Mouse (Mus musculus) right cerebral cortex, adult 18-20 months (tissue): ENCODE results near the gene Trex2.
"Not testable (repeated sequence)": the region's sequence is repeated elsewhere in the genome, so short reads cannot be mapped to it uniquely, and the experiment has no call there.

Experiments
- DNase-seq: peaks from one replicate; pipeline ENCODE4 v3.0.0; 2022; ENCODE audit warnings: mixed read lengths

Trex2 gene

DNA sequence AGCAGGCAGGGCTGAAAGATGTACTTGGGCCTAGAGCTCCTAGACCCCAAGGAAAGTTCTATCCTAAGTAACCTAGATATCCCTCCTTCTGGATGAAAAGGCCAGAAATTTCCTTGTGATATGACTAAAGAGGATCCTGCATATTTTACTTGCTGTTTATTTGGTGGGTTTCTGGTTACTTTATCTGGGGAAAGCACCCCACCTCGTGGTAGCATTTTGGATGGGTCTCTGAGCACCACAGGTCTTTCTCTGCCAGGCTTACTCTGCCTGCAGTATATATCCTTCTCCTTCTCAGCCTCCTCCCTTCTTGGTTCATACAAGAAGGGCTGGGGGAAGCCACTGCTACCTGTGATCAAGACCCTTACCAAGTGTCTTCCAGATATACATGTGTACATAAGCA is 22.4 kb downstream of the Trex2 start:
- no peak for DNase-seq

DNA sequence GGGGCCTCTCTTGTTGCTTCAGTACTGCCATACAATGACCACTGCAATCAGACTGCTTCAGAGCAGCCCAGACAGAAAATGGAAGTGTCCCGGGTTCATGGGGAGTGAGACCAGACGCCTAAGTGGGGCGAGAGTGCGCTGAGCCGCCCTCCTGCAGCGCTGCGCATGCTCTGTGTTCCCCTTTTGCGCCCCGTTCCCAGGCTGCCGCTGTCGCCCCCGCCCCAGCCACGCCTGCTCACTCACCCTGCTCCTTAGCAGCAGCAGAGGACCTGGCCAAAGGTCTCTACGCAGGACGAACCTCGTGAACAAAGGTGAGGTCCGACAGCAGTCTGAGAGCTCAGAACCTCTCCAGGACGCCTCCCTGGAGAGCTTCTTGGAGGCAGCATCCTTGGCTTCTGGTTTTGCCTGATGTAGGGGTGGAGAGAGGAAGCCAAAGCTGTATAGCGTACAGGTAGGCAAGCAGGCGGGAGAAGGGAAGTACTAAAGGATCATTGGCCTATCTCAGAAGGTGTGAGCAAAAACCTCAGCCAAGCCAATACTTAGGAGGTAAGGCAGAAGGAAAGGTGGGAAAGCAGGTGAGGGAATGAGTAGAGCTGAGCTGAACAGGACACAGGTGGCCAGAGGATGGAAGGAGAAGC is 24.1 kb downstream of the Trex2 start, which contains the start of gene Zfp92:
Gene Zfp92 (plus strand): TSS at position 217 of the 638 bp plus-strand sequence.
- peak; percentile 31 for DNase-seq

DNA sequence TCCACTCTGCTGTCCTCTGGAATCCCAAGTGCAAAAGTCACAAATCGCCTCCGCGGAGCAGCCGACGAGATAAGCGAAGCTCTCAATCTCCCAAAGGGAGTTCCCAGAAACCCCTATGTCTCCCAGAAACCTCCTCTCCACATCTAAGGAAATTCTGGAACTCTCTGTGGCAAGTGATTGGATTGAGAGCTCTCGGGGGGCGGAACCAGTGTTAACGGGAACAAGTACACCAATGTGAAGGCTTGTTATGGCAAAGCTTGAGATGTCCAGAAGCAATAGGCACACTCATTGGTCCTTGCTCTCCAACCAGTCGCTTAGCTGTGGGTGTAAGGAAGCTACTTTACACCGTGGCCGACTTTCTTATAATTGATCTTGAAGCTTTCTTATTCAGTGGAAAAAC is 33.5 kb downstream of the Trex2 start:
- DNase-seq = no peak

DNA sequence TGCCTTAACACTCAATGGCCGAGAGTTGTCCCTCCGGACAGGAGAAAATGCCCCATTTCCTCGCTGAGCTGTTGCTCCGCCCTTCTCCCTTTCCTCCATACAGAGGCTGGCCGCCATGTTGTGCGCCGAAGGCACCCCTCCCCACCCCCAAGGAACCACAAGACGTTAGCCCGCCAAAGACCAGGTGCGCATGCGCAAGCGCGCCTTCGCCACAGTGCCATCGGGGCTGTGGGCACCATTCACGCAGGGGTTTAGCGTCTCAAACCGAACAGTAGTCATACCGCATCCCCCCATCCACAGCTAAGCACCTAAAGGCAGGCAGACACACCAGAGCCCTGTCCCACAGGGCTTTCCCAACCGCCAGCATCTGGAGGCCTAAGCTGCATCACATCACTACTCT is 34.2 kb downstream of the Trex2 start:
- DNase-seq = no peak

DNA sequence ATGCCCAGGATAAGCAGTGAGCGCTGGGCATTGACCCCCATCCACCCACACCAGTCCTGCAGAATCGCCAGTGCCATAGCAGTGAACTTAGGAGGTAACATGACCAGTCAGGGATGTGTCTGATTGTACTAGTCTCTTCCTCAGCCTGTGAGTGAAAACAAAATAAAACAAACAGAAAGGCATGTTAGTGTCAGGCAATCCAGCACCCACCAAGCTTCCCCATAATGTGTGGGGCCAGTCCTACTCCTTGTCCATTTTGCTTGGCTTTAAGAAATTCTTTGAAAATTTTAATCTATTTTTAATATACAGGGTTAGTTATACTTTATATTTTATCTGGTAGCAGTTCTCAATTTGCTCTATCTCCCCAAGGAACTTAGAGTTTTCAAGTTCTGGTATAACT is 36.5 kb downstream of the Trex2 start, which contains the start of gene Gm18336:
Gene Gm18336 (minus strand): TSS at position 101 of the 400 bp plus-strand sequence.
- DNase-seq = not testable (repeated sequence)

DNA sequence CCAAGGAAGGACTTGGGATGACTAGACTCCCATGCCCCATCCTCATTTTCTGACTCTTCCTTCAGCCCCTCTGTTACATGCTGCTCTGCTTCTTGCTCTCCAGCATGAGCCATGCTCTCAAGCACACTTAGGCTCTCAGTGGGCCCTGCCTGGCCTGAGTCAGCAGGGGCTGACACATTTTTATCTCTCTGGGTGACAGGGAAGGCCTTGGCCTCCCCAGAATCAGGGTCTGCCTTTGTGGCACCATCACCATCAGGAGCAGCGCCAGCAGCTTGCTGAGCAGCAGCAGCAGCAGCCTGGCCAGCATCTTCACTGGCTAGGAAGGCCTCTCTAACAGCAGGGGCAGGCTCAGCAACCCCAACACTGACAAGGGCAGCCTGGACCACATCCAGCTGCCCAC is 38.7 kb downstream of the Trex2 start:
- DNase-seq = no peak

DNA sequence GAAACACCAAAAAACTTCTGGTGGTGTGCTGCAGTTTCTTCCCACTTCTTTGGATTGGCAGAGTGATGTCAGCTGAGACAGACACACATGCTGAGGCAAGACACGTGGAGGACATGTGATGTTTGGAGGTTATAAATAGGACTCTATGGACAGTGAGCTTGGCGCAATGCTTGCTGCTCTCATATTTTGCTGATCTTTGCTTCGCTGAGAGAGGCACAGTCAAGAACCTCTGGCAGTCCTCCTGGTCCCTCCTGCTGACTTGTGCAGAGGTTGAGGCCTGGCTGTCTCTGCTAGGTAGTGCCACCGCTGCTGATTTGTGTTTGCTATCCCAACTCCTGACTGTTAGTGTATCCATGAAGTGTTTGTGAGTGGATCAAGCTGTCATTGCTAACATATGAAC is 43.7 kb downstream of the Trex2 start:
- no peak for DNase-seq

DNA sequence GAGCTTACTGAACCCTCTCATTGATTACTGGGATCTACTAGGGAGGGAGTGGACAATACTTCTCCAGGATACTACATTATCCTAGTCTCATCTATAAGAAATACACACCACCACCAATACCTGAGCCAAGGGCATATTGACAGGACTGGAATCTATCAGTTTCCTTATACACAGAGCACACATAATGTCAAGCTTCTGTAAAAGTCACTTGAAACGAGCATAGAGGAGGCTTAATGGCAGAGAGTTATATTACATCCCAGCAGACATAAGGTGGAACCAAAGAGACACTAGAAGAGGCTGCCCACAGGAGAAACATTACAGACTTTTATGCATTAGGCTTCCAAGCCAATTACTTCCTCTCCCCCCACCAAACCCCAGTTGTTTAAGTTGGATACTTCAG is 50.2 kb downstream of the Trex2 start:
- no peak for DNase-seq

DNA sequence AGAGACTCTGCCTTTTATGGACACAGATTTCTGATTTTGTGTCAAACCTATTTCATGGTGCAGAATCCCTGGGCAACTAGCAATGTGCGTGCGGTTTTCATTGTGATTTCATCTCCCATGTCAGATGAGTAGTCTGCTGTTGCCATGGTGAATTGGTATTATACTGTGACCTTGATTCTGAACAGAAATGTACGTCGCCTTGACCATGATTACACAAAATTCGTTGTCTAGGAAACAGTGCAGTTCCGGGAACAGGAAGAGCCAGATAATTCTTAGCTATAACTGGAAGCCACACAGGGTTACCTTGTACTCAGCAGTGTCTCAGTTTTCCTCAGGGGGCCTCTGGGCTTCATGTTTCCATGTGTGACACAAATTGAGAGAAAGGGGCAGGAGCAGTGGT is 50.7 kb downstream of the Trex2 start:
- DNase-seq = peak; percentile 1
